Mouse (Mus musculus): ENCODE results near the gene Sohlh2.

DNA sequence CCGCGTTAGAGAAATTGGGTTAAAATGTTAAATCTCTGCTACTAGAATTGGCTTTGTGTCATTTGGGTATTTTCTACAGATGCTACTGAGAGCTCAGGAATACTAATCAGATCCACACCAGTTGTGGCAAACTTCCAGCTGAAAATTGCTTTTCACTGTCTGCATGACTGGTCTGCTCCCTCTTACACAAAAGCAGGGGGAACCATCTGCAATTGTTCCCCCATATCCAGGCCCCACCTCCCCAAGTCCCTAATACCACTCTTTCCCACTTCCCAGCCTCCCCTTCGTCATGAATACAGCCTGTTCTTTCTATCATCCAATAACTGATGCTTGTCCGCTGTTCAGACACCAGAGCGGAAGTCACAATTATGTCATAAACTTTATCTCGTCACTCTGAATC, 32.6 kb downstream of the Sohlh2 start:
- TF ChIP-seq POLR2A (IDR thresholded peaks at IDR 0.05; ENCODE audit: low read depth, low read length) (no peak), CTCF (IDR thresholded peaks at IDR 0.05; ENCODE audit: extremely low read depth, insufficient read length, insufficient replicate concordance, low read depth, low read length) (no peak)
